Mouse (Mus musculus) inflammation-experienced regulatory T-cells (primary cell): ENCODE measurements around the gene Tpd52l1. TPM values are rescaled to one million over a fixed set of nuclear protein-coding genes. Genes with fewer than 3 reads are reported as not detected.

Source experiments
- polyA plus RNA-seq, 2 experiments: library from polyadenylated mRNA; unstranded; fragments of 100-300 nt; shearing (Covaris generic); gene quantifications; one replicate each; pipeline ENCODE4 v1.2.1; 2017

The Tpd52l1 gene
- polyA plus RNA-seq, result 1 to 10 TPM in 1 of 2 experiments, not detected in 1; 4.2 TPM

GRCm38 (mm10) chr10:31445291-31446124 is at the start of gene Tpd52l1:
Tpd52l1 (minus strand) TSS chr10:31445958.

DNA sequence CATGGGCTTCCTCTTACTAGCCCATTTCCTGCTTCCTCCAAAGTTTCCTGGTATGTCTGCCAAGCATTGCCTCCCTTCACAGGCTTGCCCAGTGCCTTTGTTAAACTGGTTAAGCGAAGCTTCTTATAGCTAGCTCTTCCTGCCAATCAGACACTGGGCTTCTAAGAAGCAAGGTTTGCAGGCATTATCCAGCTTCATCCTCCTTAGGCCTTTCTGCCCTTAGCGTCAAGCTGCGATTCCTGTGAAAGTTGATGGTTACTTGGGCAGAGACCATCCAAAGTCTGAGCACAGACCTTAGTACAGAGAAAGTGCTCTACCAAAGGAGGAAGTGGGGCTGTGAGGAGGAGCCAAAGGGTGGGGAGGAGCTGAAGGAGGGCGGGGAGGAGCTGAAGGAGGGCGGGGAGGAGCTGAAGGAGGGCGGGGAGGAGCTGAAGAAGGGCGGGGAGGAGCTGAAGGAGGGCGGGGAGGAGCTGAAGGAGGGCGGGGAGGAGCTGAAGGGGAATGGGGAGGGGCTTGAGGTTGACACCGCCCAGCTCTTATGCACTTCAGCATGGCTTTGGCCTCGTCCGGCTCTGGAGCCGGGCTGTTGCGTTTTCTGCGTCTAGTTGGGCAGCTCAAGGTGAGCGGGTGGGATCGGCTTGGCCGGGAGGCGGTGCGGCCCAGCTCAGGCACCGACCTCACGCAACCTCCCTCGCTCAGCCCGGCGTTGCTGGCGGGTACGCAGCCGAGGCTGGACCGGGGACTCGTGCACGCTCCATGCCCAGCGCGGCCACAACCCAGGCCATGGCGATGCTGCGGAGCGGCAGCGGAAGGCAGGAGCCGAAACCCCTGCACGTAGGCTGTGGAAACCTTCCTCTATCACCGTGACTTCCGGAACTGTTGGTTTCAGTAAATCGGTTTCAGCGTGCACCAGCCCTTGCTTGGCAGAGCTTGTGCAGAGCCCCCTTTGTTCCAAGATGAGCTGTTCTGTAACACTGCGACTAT is 132.6 kb downstream of the Tpd52l1 start, which contains the start of gene Hddc2:
Hddc2 (plus strand) TSS at position 519 of the 984 bp plus-strand sequence.

Other genes starting within 250 kb of the Tpd52l1 start
- gene Hddc2, start 132.6 kb downstream of the Tpd52l1 start, polyA plus RNA-seq, result 10 to 100 TPM; 43.3 to 66.0 TPM
- under 1 TPM in 1 of 2 experiments, not detected in 1; 0.07 TPM for gene Rnf217, start 163.2 kb upstream of the Tpd52l1 start, polyA plus RNA-seq